ENCODE assay signal across 31 mouse cellular contexts in the genomic region with DNA sequence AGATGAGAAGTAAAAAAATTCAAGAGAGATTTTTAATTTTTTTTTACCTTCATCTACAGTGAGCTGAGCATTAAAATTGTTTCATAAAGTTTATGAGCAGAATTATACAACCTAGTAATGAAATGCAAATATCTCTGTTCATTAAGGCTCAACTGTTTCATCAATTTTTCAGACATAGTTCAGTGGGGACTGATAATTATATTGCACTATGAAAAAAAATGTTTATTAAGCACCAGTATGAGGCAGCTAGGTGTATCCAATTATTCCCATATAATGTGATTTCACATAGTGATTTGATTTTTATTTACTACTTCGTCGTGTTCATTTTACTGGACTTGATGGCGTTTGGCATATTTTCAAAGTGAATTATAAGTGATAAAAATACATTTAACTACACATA.
"Had no signal": no experiment of that assay in that cellular context is flagged by ENCODE, and none has a peak within 500 bp of the region (broad histone marks: within the 10 kb centered on the region; RNA-seq: fewer than 3 reads in every experiment).

No protein-coding gene starts in this region.

- H3K4me3 ChIP-seq: left cerebral cortex, adult 2 months; limb, embryonic 10.5 days; limb, embryonic 12.5 days; limb, embryonic 13.5 days; limb, embryonic 15.5 days; liver, embryonic 12.5 days; liver, embryonic 13.5 days; liver, embryonic 15.5 days; lung, embryonic 15.5 days; megakaryocyte, embryonic 14.5 days; midbrain, embryonic 10.5 days; midbrain, embryonic 12.5 days; midbrain, embryonic 13.5 days; midbrain, embryonic 15.5 days; myocyte had no signal

- H3K9ac ChIP-seq: limb, embryonic 12.5 days; limb, embryonic 13.5 days; limb, embryonic 15.5 days; liver, embryonic 12.5 days; liver, embryonic 13.5 days; liver, embryonic 14.5 days; liver, embryonic 15.5 days; liver, postnatal 0 days; lung, embryonic 14.5 days; lung, embryonic 15.5 days; midbrain, embryonic 12.5 days; midbrain, embryonic 13.5 days; midbrain, embryonic 15.5 days had no signal

- H3K27me3 ChIP-seq: limb, embryonic 12.5 days; limb, embryonic 13.5 days; limb, embryonic 15.5 days; liver, embryonic 12.5 days; liver, embryonic 13.5 days; liver, embryonic 15.5 days; lung, embryonic 15.5 days; megakaryocyte, embryonic 14.5 days; midbrain, embryonic 12.5 days; midbrain, embryonic 13.5 days; midbrain, embryonic 15.5 days had no signal

- H3K4me2 ChIP-seq: limb, embryonic 12.5 days; limb, embryonic 13.5 days; limb, embryonic 15.5 days; liver, embryonic 11.5 days; liver, embryonic 12.5 days; liver, embryonic 13.5 days; liver, embryonic 15.5 days; lung, embryonic 14.5 days; lung, embryonic 15.5 days; midbrain, embryonic 11.5 days; midbrain, embryonic 12.5 days; midbrain, embryonic 13.5 days; midbrain, embryonic 15.5 days had no signal

- H3K4me1 ChIP-seq: limb, embryonic 10.5 days; limb, embryonic 12.5 days; limb, embryonic 13.5 days; limb, embryonic 15.5 days; liver, embryonic 12.5 days; liver, embryonic 13.5 days; liver, embryonic 15.5 days; lung, embryonic 15.5 days; midbrain, embryonic 10.5 days; midbrain, embryonic 12.5 days; midbrain, embryonic 13.5 days; midbrain, embryonic 15.5 days had no signal

- DNase-seq: left cerebral cortex, postnatal 4 days; liver; liver, embryonic 13.5 days; liver, postnatal 0 days; lung, adult 18-20 months; lung, adult 2 months; lung, embryonic 14.5 days; lung, postnatal 10 days; lung, postnatal 14 days; lung, postnatal 36 days; midbrain, embryonic 14.5 days had no signal

- H3K9me3 ChIP-seq: limb, embryonic 10.5 days; limb, embryonic 12.5 days; limb, embryonic 13.5 days; limb, embryonic 15.5 days; liver, embryonic 12.5 days; liver, embryonic 13.5 days; liver, embryonic 15.5 days; lung, embryonic 15.5 days; megakaryocyte, embryonic 14.5 days; midbrain, embryonic 10.5 days; midbrain, embryonic 12.5 days; midbrain, embryonic 13.5 days; midbrain, embryonic 15.5 days had no signal

- H3K36me3 ChIP-seq: limb, embryonic 10.5 days; limb, embryonic 12.5 days; limb, embryonic 13.5 days; limb, embryonic 15.5 days; liver, embryonic 12.5 days; liver, embryonic 13.5 days; liver, embryonic 15.5 days; lung, embryonic 15.5 days; midbrain, embryonic 10.5 days; midbrain, embryonic 12.5 days; midbrain, embryonic 13.5 days; midbrain, embryonic 15.5 days had no signal

- H3K27ac ChIP-seq: left cerebral cortex, adult 2 months; limb, embryonic 10.5 days; limb, embryonic 12.5 days; limb, embryonic 13.5 days; limb, embryonic 15.5 days; liver, embryonic 12.5 days; liver, embryonic 13.5 days; liver, embryonic 14.5 days; liver, embryonic 15.5 days; lung, embryonic 15.5 days; macrophage; midbrain, embryonic 10.5 days; midbrain, embryonic 12.5 days; midbrain, embryonic 13.5 days; midbrain, embryonic 15.5 days had no signal

- ATAC-seq: liver, embryonic 12.5 days; liver, postnatal 0 days; lung, postnatal 0 days; midbrain, embryonic 13.5 days; midbrain, embryonic 15.5 days; midbrain, embryonic 16.5 days had no signal
